Mouse (Mus musculus) cerebral cortex, adult 2 months (tissue): ENCODE data around the gene Acot7.

ENCODE experiments used
- WGBS: fragments of 180-500 bp; shearing (Covaris S2); methylation state at CpG from one replicate; pipeline ENCODE4 v1.1.7; 2018; 5-methylcytosine and 5-hydroxymethylcytosine counted together

The Acot7 gene

GRCm38 (mm10) chr4:152244545-152245522 lies 66.9 kb downstream of the Acot7 start:
- WGBS: 59% methylated on average over 11 of the region's 11 CpGs

- 35% methylated on average over 6 of the region's 6 CpGs for WGBS
Observed at GRCm38 (mm10) chr4:152246011-152246410, 68.1 kb downstream of the Acot7 start.

- 51% methylated on average over 3 of the region's 3 CpGs for WGBS
Observed at GRCm38 (mm10) chr4:152247195-152247594, 69.3 kb downstream of the Acot7 start.

GRCm38 (mm10) chr4:152250615-152251014 lies 72.7 kb downstream of the Acot7 start:
- 89% methylated on average over 6 of the region's 6 CpGs for WGBS

GRCm38 (mm10) chr4:152253183-152253759 lies 75.3 kb downstream of the Acot7 start:
- WGBS: 65% methylated on average over 9 of the region's 9 CpGs

GRCm38 (mm10) chr4:152257070-152257469 lies 79.1 kb downstream of the Acot7 start:
- WGBS: 16% methylated on average over 6 of the region's 6 CpGs

GRCm38 (mm10) chr4:152260451-152260850 lies 82.5 kb downstream of the Acot7 start:
- WGBS: 85% methylated on average over 8 of the region's 8 CpGs

GRCm38 (mm10) chr4:152262187-152262586 lies 84.3 kb downstream of the Acot7 start:
- 46% methylated on average over 9 of the region's 9 CpGs for WGBS

GRCm38 (mm10) chr4:152263089-152263488 lies 85.2 kb downstream of the Acot7 start:
- 85% methylated on average over 9 of the region's 9 CpGs for WGBS

- WGBS: 61% methylated on average over 10 of the region's 10 CpGs
Observed at GRCm38 (mm10) chr4:152263512-152264176, 85.7 kb downstream of the Acot7 start.

- 43% methylated on average over 4 of the region's 4 CpGs for WGBS
Observed at GRCm38 (mm10) chr4:152264177-152264530, 86.2 kb downstream of the Acot7 start.

GRCm38 (mm10) chr4:152264867-152265568 lies 87.1 kb downstream of the Acot7 start:
- WGBS: 81% methylated on average over 9 of the region's 9 CpGs

- 34% methylated on average over 5 of the region's 5 CpGs for WGBS
Observed at GRCm38 (mm10) chr4:152265791-152266190, 87.9 kb downstream of the Acot7 start.

- 38% methylated on average over 10 of the region's 10 CpGs for WGBS
Observed at GRCm38 (mm10) chr4:152266236-152266895, 88.4 kb downstream of the Acot7 start.

GRCm38 (mm10) chr4:152267748-152268369 lies 89.9 kb downstream of the Acot7 start:
- WGBS: 56% methylated on average over 13 of the region's 13 CpGs

- WGBS: 92% methylated on average over 13 of the region's 13 CpGs
Observed at GRCm38 (mm10) chr4:152269967-152270366, 92.0 kb downstream of the Acot7 start.

GRCm38 (mm10) chr4:152270599-152270998 lies 92.7 kb downstream of the Acot7 start:
- WGBS: 85% methylated on average over 9 of the region's 9 CpGs

- WGBS: 95% methylated on average over 11 of the region's 11 CpGs
Observed at GRCm38 (mm10) chr4:152271334-152271733, 93.4 kb downstream of the Acot7 start.

GRCm38 (mm10) chr4:152272006-152272405 lies 94.1 kb downstream of the Acot7 start:
- 82% methylated on average over 7 of the region's 7 CpGs for WGBS

- WGBS: 54% methylated on average over 9 of the region's 9 CpGs
Observed at GRCm38 (mm10) chr4:152272449-152273049, 94.6 kb downstream of the Acot7 start.
